Mouse (Mus musculus): Measurements from ENCODE around the gene Traf7.

GRCm38 (mm10) chr17:24561592-24561991, 33.9 kb upstream of the Traf7 start:
- no peak for TF ChIP-seq MAFK (IDR thresholded peaks at IDR 0.05; ENCODE audit: insufficient read depth, low read depth, low read length)
- TF ChIP-seq ZC3H11A (IDR thresholded peaks at IDR 0.05; ENCODE audit: borderline replicate concordance, low read depth, low read length), result no peak
- TF ChIP-seq HCFC1 (IDR thresholded peaks at IDR 0.05; ENCODE audit: borderline replicate concordance, insufficient read depth, low read length), result no peak
- TF ChIP-seq CHD2 (IDR thresholded peaks at IDR 0.05; ENCODE audit: low read depth, low read length), result no peak
- TF ChIP-seq ZNF384 (IDR thresholded peaks at IDR 0.05; ENCODE audit: low read depth, low read length), result no peak
